ENCODE assay signal across 16 mouse cellular contexts in the genomic region with DNA sequence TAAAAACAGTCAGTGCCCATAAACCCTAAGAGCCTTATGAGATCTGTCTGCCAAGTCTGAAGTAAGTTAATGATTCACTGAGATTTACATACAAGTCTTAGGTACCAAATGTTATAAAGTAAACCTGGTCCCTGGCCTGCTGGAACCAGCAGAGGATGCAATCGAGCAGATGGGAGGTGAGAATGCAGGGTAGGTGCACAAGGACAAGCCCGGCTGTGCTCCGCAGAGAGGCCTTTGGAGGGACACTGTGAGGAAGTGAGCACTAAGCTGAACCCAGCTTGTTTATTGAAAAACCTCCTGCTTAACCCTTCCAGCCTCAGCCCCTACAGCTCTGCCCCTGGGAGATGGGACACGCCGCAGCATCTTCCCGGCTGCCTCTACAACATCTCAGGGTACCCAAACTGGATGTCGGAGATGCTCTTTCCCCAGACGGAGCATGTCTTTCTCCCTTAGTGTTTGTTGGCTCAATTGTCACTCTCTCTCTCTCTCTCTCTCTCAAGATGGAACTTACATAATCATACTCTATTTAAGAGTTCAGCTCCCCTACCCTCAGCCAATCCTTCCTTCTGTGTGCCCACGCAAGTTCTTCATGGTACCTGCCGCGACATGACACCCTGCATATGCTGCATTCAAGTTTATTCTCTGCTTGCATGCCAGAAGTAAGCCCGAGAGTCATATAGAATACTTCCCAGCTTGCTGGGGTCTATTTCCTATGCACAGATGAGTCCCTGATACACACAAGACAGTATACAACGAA.
A peak's percentile ranks its signal among the peaks of the same experiment; 100 is the strongest.
DNase-seq lines count a peak whose midpoint lies in the region; ATAC-seq and TF ChIP-seq lines count a peak whose summit lies in the region.
"Had no signal": no experiment of that assay in that cellular context is flagged by ENCODE, and none has a peak within 500 bp of the region (broad histone marks: within the 10 kb centered on the region; RNA-seq: fewer than 3 reads in every experiment).

No protein-coding gene starts in this region.

- no peak overlapping the region for H3K27ac ChIP-seq in heart, adult 2 months
- H3K27ac ChIP-seq in lung, postnatal 0 days (ENCODE audit: low read length): no peak overlapping the region
- H3K27ac ChIP-seq in kidney, embryonic 16.5 days (ENCODE audit: low read length): no peak overlapping the region
- H3K27ac ChIP-seq: limb, embryonic 13.5 days had no signal

- no peak overlapping the region for H3K4me2 ChIP-seq in lung, postnatal 0 days (replicated peaks; ENCODE audit: low read depth, low read length)
- no peak overlapping the region for H3K4me2 ChIP-seq in kidney, embryonic 16.5 days (replicated peaks; ENCODE audit: low read depth, low read length)
- H3K4me2 ChIP-seq: limb, embryonic 13.5 days had no signal

- H3K27me3 ChIP-seq in heart, adult 2 months (ENCODE audit: control insufficient read depth, insufficient read depth, low read length): no peaks in the 10 kb centered on the region
- H3K27me3 ChIP-seq in lung, postnatal 0 days (replicated peaks; ENCODE audit: insufficient read depth, low read length): no peaks in the 10 kb centered on the region
- no peaks in the 10 kb centered on the region for H3K27me3 ChIP-seq in kidney, embryonic 16.5 days (ENCODE audit: insufficient read depth, low read length)
- H3K27me3 ChIP-seq: limb, embryonic 13.5 days had no signal

- intact Hi-C loops in heart, adult 2 months (cut with DNase I): loop anchor here (5.0 kb wide), 1 partner anchor 262 kb away; no protein-coding TSS in a partner anchor

- no peak for TF ChIP-seq EP300 in heart, adult 2 months (IDR thresholded peaks at IDR 0.05; ENCODE audit: insufficient read depth, low read depth, low read length)
- TF ChIP-seq EP300 in lung, postnatal 0 days (IDR thresholded peaks at IDR 0.05): no peak

- no peaks in the 10 kb centered on the region for H3K9me3 ChIP-seq in lung, postnatal 0 days (ENCODE audit: low read length)
- H3K9me3 ChIP-seq in kidney, embryonic 16.5 days (ENCODE audit: low read length): no peaks in the 10 kb centered on the region
- H3K9me3 ChIP-seq: limb, embryonic 13.5 days had no signal

- H3K4me3 ChIP-seq in heart, adult 2 months: no peak overlapping the region
- H3K4me3 ChIP-seq in lung, postnatal 0 days (ENCODE audit: low read depth, low read length): no peak overlapping the region
- H3K4me3 ChIP-seq in kidney, embryonic 16.5 days (ENCODE audit: low read length): no peak overlapping the region
- H3K4me3 ChIP-seq: limb, embryonic 13.5 days had no signal

- no peak overlapping the region for H3K9ac ChIP-seq in heart, adult 2 months (ENCODE audit: low read depth, low read length)
- H3K9ac ChIP-seq in lung, postnatal 0 days (replicated peaks; ENCODE audit: low read depth): no peak overlapping the region
- no peak overlapping the region for H3K9ac ChIP-seq in kidney, embryonic 16.5 days (replicated peaks; ENCODE audit: low read length)
- H3K9ac ChIP-seq: limb, embryonic 13.5 days had no signal

- peak; percentile 52 for DNase-seq in heart, adult 11 months
- no peak for DNase-seq in heart, adult 2 months
- DNase-seq in lung, postnatal 0 days (ENCODE audit: low spot score): no peak
- DNase-seq in lung, adult 18-20 months: no peak
- peak; percentile 50 for DNase-seq in telencephalon, adult 2 months (ENCODE audit: low read depth, low spot score)
- no peak for DNase-seq in cerebellum, postnatal 4 days (ENCODE audit: low spot score in 2 of 2)
- no peak for DNase-seq in spleen, adult 18-20 months
- DNase-seq: adrenal gland, adult 8-10 months; cerebellum, adult 8-10 months; heart, postnatal 4 days; midbrain, embryonic 14.5 days; retina, postnatal 1 day; right cerebral cortex, postnatal 4 days; thymus, adult 18-20 months had no signal

- TF ChIP-seq CTCF in heart, adult 2 months (IDR thresholded peaks at IDR 0.05): no peak
- TF ChIP-seq CTCF in lung, postnatal 0 days (IDR thresholded peaks at IDR 0.05): peak; percentile 20; the same call in 1 of the 2 replicates

- H3K4me1 ChIP-seq in heart, adult 2 months (ENCODE audit: control insufficient read depth, insufficient read depth, low read length): no peaks in the 10 kb centered on the region
- H3K4me1 ChIP-seq in lung, postnatal 0 days (ENCODE audit: insufficient read depth, low read depth, low read length): no peaks in the 10 kb centered on the region
- H3K4me1 ChIP-seq in kidney, embryonic 16.5 days (ENCODE audit: insufficient read depth, low read length): 0 out of 2 replicates have a peak, but pooled peaks cover 8% of the 10 kb centered on the region

- H3K79me2 ChIP-seq in heart, adult 2 months (replicated peaks; ENCODE audit: control insufficient read depth, insufficient read depth, low read length): no peaks in the 10 kb centered on the region

- H3K36me3 ChIP-seq in heart, adult 2 months (ENCODE audit: control insufficient read depth, insufficient read depth, low read length): no peaks in the 10 kb centered on the region; the same call in 1 of the 2 replicates
- H3K36me3 ChIP-seq in lung, postnatal 0 days (ENCODE audit: insufficient read depth, low read length): peaks cover 9% of the 10 kb centered on the region; the same call in 1 of the 2 replicates
- H3K36me3 ChIP-seq in kidney, embryonic 16.5 days (ENCODE audit: insufficient read depth, low read length): peaks cover 5% of the 10 kb centered on the region; the same call in 1 of the 2 replicates

- no peak for ATAC-seq in lung, postnatal 0 days
- ATAC-seq in kidney, embryonic 16.5 days (ENCODE audit: low FRiP score, low TSS enrichment): peak; percentile 86

- no peak for TF ChIP-seq POLR2A in heart, adult 2 months (IDR thresholded peaks at IDR 0.05; ENCODE audit: insufficient read depth, low read depth, low read length)

- WGBS in heart, adult 2 months: 89% methylated on average over 13 of the region's 13 CpGs
- WGBS in lung, postnatal 0 days: 85% methylated on average over 13 of the region's 13 CpGs
- 72% methylated on average over 13 of the region's 13 CpGs for WGBS in kidney, embryonic 16.5 days

Comparison
In these comparisons a context has a peak if more than half of its experiments do, and no peak if none do; other contexts are left out.
1. DNase-seq: peak in heart, adult 11 months (single experiment) and telencephalon, adult 2 months (single experiment); none in heart, adult 2 months (0 of 2), lung, postnatal 0 days (single experiment), lung, adult 18-20 months (0 of 2), cerebellum, postnatal 4 days (0 of 2) and spleen, adult 18-20 months (0 of 2).